Mouse (Mus musculus) CD4-positive helper T cell, adult 2 months (primary cell): ENCODE results near the gene Gm37240.

Experiments used
- DNase-seq: peaks from one replicate; pipeline ENCODE4 v3.0.0-alpha.2; 2012; ENCODE audit warnings: low read depth, missing footprints, low spot score

The Gm37240 gene

DNA sequence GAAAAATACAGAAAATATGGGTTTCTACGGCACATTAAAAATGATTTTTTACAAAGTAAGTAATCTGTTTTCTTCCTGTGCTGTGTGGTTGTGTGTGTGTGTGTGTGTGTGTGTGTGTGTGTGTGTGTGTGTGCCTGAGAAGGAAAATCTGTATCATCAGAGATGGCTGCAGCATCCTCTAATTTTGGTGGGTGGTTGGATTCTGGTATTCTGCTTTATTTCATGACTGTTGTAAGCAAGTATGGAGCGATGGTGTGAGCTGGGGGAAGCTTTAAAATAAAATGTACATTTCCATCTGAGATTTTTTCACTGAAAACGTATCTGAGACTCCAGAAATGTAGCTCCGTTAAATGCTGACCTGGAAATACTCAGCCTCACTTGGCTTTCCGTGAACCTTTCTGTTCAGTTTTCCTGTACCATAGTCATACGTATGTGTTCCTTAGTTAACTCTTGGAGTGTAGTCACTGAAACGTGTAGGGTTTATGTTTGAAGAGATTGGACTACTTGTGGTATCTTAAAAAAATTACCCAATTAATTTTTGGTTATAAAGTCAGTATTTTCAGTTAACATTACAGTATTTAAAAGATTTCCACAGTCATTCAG is 934.6 kb downstream of the Gm37240 start:
- no peak for DNase-seq

DNA sequence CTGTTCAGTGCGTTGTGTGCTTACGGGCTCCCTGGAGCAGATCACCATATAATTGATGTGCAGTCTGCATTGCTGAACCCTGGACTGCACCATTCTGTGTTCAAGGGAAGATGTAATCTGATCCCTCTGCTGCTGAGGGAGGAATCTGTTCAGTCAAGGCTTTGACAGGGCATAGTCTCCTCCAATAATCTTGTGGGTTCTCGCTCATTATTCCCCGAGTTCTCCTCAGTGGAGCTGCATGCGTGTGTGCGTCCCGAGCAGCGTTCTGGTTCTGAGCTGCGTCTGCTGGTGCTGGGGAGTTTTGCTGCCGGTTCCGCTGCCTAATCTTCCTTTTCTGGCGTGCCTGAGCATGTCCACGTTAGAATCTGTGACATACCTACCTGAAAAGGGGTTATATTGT is 935.2 kb downstream of the Gm37240 start:
- DNase-seq, result no peak

DNA sequence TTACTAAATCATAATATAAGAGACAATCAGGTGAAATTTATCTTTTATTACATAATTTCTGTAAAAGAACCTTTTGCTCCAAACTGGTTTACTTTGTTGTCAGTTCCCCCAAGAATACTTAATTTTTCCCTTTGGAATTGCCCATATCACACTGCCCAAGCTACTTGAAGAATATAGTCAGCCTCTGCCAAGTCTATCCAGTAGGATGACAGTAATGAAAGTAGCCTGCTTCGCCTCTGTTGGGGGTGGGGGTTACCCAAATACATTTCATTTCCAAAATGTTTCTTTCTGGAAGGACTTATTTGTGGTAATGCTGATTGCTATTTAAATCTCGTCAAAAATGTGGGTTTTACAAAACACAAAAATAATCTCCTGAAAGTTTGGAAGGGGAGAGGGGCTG is 935.6 kb downstream of the Gm37240 start:
- no peak for DNase-seq

DNA sequence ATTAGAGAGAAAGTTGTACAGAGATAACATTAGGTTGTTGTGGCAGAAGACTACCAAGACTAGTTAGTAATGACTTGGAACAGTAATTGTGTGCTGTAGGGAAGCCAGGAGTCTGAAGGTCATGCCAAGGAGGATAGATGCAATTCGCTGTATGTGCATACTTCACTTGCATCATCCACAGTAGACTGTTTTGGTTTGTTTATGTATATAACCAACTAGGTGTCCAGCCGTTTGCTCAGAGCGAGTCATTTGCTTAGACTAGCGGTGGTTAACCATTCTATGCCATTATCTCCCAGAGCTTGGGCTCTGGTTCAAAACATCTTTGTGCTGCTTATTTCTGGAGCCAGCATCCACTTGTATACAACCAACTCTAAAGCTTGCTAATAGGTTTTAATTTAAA is 937.9 kb downstream of the Gm37240 start:
- DNase-seq, result no peak

DNA sequence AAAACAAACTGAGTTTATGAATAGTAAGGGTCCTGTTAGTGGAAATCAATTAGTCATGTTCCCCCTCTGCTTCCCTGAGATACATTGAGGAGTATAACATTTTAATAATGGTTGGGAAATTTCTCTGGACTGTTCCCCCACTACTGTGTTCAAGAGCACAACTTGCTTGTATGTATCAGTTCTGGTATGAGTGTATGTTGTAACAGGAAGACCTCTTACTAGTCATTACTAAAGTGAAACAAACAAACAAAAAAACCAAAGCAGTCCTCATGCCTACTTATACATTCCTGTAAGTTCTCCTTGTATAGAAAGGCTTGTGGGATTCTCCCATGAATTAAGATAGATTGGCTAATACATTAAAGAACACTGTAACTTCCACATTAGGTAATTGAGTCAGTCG is 940.9 kb downstream of the Gm37240 start:
- DNase-seq, result no peak

DNA sequence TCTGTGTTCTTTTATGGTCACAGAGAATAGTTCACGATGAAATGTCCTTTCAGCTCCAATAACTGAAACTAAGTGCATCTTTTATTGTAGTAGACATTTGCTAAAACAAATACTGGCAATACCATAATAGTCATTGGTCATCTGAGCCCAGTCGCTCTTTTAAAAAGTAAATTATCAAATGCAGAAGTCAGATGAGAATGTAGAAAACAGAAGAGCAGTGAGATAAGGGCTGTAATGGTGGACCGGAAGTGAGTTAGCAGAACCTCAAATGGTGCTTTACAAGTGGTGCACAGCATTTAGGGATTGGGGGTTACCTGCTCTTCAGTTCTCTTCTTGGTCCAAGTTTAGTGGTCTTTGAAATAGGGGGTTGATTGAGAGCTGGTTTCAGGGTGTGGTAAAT is 942.4 kb downstream of the Gm37240 start:
- no peak for DNase-seq

DNA sequence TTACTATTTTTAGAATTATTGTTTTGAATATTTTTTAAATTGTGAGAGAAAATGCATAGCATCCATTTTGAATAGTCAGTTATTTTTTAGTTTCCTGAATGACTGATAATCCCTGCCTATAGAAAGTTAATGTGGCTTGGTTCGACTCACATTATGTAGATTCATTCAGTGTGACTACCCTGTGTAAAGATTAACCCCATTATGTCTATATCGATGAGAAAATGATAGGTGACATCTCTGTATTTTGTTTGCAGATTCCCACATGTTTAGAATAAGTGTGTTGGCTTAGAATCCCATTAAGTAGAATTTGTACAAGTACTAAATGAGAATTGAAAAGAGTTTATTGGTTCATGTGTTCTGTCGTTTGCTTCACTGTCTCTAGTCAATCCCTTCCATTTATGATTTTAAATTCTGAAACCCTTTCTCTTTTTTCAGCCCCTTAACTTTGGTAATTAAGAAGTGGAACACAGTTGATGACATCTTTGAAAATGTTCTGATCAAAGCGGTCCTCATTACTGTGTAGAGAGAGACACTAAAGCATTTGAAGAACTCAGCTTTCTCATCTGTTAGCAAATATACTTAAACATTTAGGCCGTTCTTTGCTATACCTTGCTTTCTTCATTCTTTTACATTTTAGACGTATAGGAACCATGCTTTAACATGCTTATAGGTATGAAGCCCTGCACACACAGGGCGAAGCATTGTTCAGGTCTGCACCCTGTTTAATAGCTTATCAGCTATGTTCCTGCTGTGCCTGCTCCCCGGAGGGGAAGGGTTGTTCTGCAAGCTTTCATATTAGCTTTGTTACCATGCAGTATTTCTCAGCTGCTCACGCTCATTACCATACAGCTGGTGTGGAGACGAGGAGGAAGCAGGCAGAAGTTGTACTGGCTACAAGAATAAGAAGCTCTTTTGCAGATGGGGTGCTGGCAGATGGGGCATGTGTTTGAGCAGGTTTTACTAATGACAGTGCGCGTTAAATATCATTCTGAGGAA is 949.7 kb downstream of the Gm37240 start:
- DNase-seq, result no peak

DNA sequence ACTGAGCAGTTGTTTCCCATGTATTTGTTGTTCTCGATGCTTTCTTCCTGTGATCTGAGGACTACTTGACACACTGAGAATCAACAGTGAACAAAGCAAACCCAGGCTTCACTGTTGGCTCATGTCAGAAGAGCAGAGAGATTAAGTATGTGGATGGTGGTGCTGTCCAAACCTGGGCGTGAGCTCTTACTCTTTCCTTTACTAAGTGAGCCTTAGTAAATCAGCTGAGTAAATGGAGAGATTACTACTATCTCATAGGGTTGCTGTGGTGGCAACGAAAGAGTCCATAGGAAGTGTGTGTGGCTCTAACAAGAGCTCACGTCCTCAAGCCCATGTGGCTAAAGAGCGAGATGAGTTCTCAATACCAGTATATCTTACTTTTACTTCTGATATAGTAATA is 950.4 kb downstream of the Gm37240 start:
- no peak for DNase-seq

DNA sequence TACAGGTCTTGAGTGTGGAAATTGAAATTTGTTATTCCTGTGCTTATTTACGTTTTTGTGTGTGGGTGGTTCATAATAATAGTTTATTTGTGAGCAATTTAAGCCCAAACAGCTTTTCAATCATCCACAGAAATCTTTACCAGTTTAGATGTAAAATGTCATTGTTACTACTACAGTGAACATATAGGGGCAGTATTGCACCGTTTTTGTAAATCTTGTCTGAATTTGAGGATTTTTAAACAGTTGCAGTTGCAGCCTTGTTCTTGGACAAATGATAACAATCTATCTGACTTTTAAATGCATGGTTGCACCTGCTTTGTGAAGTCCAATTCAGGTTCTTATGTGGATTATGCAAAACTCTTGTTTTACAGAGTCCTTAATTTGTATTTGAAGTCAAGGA is 951.1 kb downstream of the Gm37240 start:
- no peak for DNase-seq

DNA sequence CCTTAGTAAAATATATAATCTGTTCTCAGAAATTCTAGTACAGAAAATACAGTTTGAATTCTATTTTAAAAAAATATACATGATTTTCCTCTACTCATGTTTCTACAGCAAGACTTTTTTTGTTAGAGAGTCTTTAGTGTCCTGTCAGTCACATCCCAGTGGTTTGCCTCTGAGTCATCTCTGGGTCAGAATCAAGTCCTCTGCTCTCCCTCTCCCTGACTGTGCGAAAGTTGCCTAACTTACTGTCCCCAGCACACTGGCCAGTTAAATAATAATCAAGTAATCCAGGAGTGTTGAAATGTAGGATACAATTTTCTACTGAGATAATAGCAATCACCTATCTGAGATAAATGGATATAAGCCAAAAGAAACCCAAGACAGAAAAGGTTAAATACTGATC is 951.6 kb downstream of the Gm37240 start:
- no peak for DNase-seq

DNA sequence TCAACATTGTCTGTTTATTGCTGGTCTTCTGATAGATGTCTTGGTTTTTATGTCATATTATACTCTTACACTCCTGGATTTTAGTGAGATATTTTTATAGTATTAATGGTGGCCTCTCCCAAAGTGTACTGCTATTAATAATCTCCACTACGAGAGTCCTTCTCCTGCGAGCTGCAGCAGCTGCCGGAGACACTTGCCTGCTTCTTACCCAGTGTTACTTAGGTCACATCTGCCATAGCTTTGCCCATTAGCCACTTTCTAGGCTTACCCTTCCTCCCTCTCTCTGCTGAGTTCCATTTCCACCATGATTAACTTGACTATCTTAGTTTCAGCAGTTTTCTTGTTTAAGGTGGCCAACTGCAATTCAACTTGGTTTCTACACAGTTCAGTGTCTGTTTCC is 956.6 kb downstream of the Gm37240 start:
- DNase-seq, result no peak

DNA sequence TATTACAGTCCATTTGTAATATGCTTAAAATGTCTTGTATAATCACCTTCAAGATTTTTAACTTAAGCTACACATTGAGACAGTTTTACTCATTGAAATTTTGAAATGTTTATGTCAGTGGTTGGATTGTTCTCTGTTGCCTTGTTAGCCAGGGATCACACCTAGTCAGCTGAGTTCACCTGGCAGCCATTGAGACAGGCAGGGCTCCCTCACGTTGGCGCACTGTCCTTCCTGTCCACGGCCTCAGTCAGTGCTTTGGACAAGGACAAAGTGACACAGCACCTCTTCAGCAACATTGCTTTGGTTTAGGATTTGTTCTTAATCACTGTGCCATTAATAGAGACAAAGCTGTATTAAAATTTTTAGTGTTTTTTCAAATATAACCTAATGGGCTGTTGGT is 958.1 kb downstream of the Gm37240 start:
- peak; percentile 13 for DNase-seq

DNA sequence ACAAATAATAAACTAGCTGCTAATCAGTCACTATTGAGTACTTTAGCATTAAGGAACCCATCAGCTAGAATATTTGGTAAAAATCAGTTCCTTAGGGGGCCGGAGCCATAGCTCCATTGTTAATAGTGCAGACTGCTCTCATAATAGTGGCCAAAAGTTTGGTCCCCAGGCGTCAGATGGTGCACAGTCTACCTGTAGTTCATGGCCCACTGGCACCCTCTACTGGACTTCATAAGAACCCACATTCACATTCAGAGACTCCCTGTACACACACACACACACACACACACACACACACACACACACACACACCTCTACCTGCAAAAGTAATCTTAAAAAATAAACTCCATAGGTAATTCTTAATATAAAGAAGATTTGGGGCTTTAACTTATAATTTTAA is 959.4 kb downstream of the Gm37240 start:
- no peak for DNase-seq

DNA sequence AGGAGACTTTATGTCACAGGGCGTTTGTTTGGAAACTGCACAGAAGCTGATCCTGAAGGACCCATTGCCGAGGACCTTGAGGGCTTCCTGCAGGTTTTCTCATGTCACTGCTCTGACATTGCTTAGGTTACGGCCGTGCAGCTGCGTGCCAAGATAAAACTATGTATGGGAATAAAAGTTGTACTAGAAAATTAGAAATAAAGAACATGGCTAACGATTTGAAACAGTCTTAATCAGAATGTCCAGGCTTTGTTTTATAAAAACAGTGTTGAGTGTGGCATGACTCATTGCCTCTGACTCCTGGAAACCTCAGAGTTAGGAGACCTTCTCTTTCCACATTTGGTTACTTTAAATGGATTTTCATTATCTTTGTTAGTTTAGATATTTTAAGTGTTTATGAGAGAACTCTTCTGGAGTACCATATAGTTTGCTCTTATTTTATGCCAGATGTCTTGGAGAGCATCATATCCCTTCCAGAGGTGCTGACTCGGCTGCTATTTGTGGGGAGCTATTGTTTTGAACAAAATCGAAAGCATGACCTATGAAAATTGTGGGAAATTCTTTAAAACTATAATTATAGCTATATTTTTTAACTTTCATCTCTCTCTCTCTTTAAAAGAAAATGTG is 960.0 kb downstream of the Gm37240 start:
- no peak for DNase-seq

DNA sequence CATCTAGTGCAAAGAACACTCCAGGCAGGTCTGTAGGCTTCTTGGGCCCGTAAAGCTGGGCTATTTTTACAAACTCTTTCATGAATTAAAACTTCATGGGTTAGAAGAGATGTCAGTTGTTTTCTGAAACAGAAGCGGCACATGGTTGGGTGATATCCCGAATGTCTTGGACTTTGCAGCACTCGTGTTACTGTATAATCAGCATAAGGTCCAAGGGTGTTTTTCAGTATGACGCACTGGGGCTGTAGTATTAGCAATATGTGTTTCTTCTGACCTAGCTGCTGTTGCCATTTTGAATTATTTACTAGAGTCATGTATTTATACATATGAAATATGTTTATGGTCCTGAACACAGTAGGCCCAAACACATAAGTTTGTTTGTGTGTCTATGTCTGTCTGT is 961.2 kb downstream of the Gm37240 start:
- no peak for DNase-seq

DNA sequence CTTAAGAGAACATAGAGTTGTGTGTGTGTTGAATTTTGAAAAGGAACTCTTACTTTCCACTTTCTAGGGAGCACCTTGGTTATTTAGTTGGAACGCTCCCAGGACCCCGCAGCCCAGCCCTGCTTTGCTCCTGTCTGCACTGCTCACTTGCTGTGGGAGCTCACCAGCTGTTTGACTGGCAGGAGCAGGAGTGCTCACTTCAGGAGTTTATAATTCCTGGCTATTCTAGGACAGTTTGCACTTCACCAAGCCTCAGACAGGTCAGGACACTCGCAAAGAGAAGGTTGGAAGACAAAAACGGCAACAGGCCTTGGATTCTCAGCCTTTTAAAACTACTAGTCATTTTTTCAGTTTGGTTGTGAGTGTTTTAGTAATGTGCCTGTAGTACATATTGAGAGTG is 962.1 kb downstream of the Gm37240 start:
- no peak for DNase-seq

DNA sequence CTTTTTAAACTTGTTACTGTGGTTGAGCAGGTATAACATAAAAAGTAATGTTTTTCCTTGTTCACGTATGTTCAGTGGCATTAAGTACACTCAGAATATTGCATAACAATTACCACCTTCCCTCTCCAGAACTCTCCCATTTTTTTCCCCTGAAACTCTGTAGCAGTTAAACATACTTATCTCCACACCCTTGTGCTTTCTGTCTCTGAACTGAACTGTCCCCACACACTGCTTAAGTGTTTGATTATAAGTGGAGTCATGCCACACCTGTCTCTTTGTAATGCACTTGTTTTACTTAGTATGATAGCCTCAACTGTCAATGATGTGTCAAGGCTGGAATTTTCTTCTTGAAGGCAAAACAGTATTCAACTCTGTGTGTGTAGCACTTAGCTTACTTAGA is 963.6 kb downstream of the Gm37240 start:
- DNase-seq, result no peak

DNA sequence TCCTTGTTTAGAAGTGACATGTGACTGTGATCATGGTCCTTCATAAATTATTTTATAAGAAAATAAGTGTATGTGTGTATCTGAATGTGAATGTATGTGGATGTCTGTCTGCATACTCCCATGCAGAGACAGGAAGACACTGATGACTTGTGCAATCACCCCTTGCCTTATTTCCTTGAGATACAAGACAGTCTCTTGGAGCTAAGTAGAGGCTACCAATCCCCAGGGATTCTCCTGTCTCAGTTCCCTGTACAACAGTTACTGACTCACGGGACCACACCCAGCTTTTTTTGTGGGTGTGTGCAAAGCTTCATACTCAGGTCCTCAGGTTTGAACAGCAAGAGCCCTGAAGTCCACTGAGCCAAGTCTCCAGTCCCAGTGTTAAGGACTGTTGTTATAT is 964.1 kb downstream of the Gm37240 start:
- no peak for DNase-seq

DNA sequence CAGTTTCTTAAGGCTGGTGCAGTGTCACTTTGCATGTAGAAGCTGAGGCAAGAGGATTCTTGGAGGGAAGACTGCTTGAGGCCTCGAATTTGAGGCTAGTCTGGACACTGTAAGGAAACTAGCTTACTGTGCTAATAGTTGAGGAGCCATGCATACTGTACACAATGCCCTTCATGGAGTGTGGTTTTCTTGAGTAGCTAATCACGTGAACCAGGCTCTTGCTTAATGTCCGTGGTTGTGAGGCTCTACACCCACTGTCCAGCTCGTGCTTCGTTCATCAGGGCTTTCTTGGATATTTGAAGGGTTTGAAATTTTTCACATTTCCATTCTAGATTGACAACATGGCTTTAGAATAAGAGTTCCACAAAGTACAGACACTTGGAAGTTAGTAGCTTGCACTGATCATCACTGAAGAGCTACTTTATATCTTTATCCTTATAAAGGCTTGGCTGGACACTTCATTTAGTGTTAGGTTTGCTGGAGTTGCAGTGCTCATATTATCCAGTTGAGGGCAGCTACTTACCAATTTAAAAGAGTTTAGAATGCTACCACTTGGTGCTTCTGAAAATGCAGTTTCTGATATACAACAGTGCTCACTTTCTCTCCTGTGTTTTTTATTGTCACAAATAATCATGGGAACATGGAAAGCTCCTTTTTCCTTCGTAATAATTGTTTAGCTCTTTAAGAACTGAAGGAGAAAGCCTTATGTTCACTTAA is 965.5 kb downstream of the Gm37240 start:
- no peak for DNase-seq

DNA sequence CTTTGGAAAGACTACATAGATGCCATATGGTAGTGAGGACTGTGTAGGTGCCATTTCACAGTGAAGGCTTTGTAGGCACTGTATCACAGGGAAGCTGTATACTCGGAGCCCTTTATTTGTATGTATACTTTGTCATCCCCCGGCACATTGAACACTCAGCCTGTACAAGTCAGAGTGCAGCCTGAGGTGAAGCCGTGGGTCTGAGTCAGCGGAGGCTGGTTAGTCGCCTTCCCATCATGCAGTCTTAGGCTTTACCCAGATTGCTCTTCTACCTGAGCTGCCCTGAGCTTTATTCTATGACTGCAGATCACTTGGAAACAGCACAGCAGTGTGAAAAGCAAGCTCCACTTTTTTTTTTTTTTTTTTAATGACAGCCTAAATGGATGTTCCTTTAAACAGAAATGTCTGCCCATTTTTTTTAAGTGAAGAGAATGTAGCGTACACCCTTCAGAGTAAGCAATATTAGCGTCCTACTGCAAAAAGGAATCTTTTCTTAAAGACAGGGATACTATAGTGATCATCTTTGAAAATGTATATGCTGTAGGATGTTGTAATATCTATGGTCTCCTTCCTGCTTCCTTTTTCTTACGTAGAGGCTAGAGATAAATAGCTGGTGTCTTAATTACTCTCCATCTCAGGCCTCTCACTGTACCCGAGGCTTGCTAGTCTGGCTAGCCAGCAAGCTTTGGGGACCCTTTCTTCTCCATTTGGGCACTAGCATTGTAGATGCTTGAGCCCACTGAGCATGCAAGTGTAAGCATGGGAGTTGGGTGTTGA is 969.2 kb downstream of the Gm37240 start:
- DNase-seq, result no peak

DNA sequence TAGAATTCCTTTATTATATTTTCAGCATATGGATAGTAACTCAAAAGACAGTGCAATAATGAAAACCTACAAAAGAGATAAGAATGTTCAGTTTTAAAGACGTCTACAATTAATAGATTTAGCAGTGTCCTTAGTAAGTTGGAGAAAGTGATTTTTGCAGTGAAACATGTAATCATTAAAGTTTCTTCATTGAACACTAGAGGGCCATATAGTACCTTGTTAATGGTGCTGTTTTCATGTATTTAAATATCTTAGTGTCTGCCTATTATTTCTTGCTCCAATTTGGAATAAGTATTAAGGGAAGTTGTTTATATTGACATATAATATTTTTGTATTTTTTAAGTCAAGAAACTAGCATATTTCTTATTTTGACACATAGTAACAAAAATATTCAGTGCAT is 973.0 kb downstream of the Gm37240 start:
- no peak for DNase-seq
